Mouse (Mus musculus) lung, adult 10 weeks (tissue): ENCODE data around the gene Krt9. TPM values are rescaled to one million over a fixed set of nuclear protein-coding genes. Genes with fewer than 3 reads are reported as not detected.

Source experiments
- polyA plus RNA-seq: library from polyadenylated mRNA; stranded (reverse); fragments of 350-450 nt; fragmentation: Illumina TruSeq; extraction: RNeasy Lipid Tissue Mini Kit (QIAGEN cat#74804); gene quantifications from one replicate; pipeline ENCODE4 v1.2.3, GENCODE M21; 2014; ENCODE audit warnings: low read depth, low replicate concordance; ENCODE audit not compliant: insufficient read depth

The Krt9 gene
- not detected for polyA plus RNA-seq

DNA sequence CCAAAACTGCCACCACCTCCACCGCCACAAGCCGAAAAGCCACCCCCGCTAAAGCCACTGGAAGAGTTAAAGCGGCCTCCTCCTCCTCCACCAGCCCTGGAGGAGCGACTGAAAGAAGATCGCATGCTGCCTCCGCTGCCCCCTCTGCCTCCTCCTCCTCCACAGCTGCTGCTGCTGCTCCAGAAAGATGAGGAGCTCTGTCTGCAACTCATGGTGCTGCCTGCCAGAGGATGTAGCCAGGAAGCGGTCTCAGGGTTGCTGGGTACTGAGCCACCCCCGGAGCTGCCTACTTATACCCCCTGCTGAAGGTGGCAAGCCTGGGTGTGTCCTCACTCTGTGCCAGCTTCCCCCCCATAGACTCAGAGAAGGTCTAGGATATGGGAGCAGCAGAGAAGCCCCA is at the start of gene Krt9:
TSS of gene Krt9 (minus strand) at position 255 of the 400 bp plus-strand sequence.

DNA sequence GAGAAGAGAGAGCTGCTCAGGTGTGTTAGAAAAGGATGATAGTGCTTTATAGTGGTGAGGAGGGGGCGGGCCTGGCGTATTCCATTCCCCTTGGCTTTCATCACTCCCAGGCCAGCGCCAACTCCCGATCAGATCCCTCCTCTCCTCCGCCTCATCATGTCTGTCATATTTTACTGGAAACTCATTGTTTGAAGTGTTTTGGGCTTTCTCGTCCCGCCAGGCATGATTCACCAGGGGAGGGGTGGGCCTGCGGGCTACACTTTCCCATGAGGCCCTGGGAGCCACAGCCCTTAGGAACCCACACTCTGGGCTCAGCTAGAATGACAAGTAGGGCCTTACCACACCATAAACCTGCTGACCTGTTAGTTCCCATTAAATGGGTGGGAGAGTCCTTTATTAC is 14.5 kb upstream of the Krt9 start, which contains the start of gene Krt14:
TSS of gene Krt14 (minus strand) at position 51 of the 400 bp plus-strand sequence.

DNA sequence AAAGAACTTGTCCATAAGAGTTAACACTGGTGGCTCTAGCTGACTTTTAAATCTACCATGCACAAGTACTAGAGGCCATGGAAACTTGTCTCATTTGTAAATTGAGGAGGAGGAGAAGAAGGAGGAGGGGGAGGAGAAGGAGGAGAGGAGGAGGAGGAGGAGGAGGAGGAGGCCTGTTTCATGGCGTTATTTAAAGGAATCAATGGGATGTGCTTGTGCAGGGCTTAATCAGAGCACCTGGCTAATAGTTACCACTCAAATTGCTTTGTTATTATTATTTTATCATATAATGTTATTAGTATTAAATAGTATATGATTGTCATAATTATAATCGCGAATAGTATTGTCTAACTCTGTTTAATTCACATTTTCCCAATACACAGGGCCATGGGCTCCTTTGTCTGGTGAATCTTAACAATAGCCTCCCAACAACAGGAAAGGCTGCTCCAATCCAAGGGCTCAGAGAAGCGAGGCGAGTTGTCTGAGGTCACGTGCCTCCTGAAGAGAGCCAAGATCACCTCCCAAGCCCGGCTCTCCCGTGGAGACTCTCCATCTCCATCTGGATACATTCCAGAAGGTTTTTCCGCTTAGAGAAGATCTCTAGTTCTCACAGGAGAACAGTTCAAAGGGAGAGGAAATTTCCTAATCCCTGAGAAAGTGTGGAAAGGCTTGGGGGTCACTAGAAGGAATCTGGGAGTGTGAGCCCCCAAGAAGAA is 44.3 kb downstream of the Krt9 start, which contains the start of gene Krt19:
TSS of gene Krt19 (minus strand) at position 51 of the 716 bp plus-strand sequence.

Other genes starting within 250 kb of the Krt9 start
- not detected for gene Krtap9-5, start 244.8 kb downstream of the Krt9 start, polyA plus RNA-seq
- not detected for gene Krtap29-1, start 214.2 kb downstream of the Krt9 start, polyA plus RNA-seq
- gene Krtap16-1, start 206.6 kb downstream of the Krt9 start, polyA plus RNA-seq = not detected
- gene Krtap17-1, start 199.3 kb downstream of the Krt9 start, polyA plus RNA-seq = 4.2 TPM
- not detected for gene Krt33a, start 177.0 kb downstream of the Krt9 start, polyA plus RNA-seq
- not detected for gene Krt33b, start 163.4 kb downstream of the Krt9 start, polyA plus RNA-seq
- gene Krt34, start 151.7 kb downstream of the Krt9 start, polyA plus RNA-seq = 0.14 TPM
- not detected for gene Krt31, start 142.7 kb downstream of the Krt9 start, polyA plus RNA-seq
- gene Krt32, start 105.0 kb downstream of the Krt9 start, polyA plus RNA-seq = not detected
- gene Krt35, start 97.0 kb downstream of the Krt9 start, polyA plus RNA-seq = not detected
- not detected for gene Krt36, start 87.6 kb downstream of the Krt9 start, polyA plus RNA-seq
- gene Krt13, start 71.7 kb downstream of the Krt9 start, polyA plus RNA-seq = 0.44 TPM
- gene Krt15, start 57.3 kb downstream of the Krt9 start, polyA plus RNA-seq = 1.0 TPM
- 168 TPM for gene Krt19, start 44.6 kb downstream of the Krt9 start, polyA plus RNA-seq
- 0.52 TPM for gene Krt14, start 14.3 kb upstream of the Krt9 start, polyA plus RNA-seq
- not detected for gene Krt16, start 55.7 kb upstream of the Krt9 start, polyA plus RNA-seq
- gene Krt17, start 67.8 kb upstream of the Krt9 start, polyA plus RNA-seq = not detected
- gene Krt42, start 76.6 kb upstream of the Krt9 start, polyA plus RNA-seq = not detected
- 1,257 TPM for gene Eif1, start 126.6 kb upstream of the Krt9 start, polyA plus RNA-seq
- gene Gast, start 141.2 kb upstream of the Krt9 start, polyA plus RNA-seq = not detected
- gene Hap1, start 162.9 kb upstream of the Krt9 start, polyA plus RNA-seq = 5.0 TPM
- gene Jup, start 204.5 kb upstream of the Krt9 start, polyA plus RNA-seq = 137 TPM
- 15.4 TPM for gene P3h4, start 221.6 kb upstream of the Krt9 start, polyA plus RNA-seq
- 15.4 TPM for gene Fkbp10, start 222.5 kb upstream of the Krt9 start, polyA plus RNA-seq
- 29.2 TPM for gene Nt5c3b, start 248.6 kb upstream of the Krt9 start, polyA plus RNA-seq
- gene Klhl10, start 248.7 kb upstream of the Krt9 start, polyA plus RNA-seq = 0.20 TPM